Mouse (Mus musculus): ENCODE measurements at regions not wholly inside any gene's neighbourhood (a gene's known extent, or its start where the extent isn't known, plus 50 kb on each side); places are given as distances from the start of the nearest gene placed in this dataset.

GRCm38 (mm10) chr16:51751878-51752277 is 279.1 kb upstream of the Cblb start:
- no peak overlapping the region for H3K4me3 ChIP-seq
- intact Hi-C loops (cut with DNase I), result no loop called here
- H3K4me1 ChIP-seq (ENCODE audit: control insufficient read depth, insufficient read depth, low read length), result no peaks in the 10 kb centered on the region
- no peak for DNase-seq
- WGBS, result 64% methylated on average over 7 of the region's 7 CpGs
- no peaks in the 10 kb centered on the region for H3K27me3 ChIP-seq (ENCODE audit: control insufficient read depth, insufficient read depth, low read length)
- no peak overlapping the region for H3K9ac ChIP-seq (ENCODE audit: low read depth, low read length)
- no peaks in the 10 kb centered on the region for H3K79me2 ChIP-seq (replicated peaks; ENCODE audit: control insufficient read depth, insufficient read depth, low read length)
- no peak for TF ChIP-seq EP300 (IDR thresholded peaks at IDR 0.05; ENCODE audit: insufficient read depth, low read depth, low read length)
- TF ChIP-seq CTCF (IDR thresholded peaks at IDR 0.05), result no peak
- no peak for TF ChIP-seq POLR2A (IDR thresholded peaks at IDR 0.05; ENCODE audit: insufficient read depth, low read depth, low read length)
- no peaks in the 10 kb centered on the region for H3K36me3 ChIP-seq (ENCODE audit: control insufficient read depth, insufficient read depth, low read length)
- no peak overlapping the region for H3K27ac ChIP-seq

GRCm38 (mm10) chr16:51758361-51759227 is 272.4 kb upstream of the Cblb start:
- H3K27me3 ChIP-seq (ENCODE audit: control insufficient read depth, insufficient read depth, low read length), result no peaks in the 10 kb centered on the region
- no peak overlapping the region for H3K9ac ChIP-seq (ENCODE audit: low read depth, low read length)
- H3K36me3 ChIP-seq (ENCODE audit: control insufficient read depth, insufficient read depth, low read length), result no peaks in the 10 kb centered on the region
- no peaks in the 10 kb centered on the region for H3K79me2 ChIP-seq (replicated peaks; ENCODE audit: control insufficient read depth, insufficient read depth, low read length)
- H3K4me3 ChIP-seq, result no peak overlapping the region
- H3K4me1 ChIP-seq (ENCODE audit: control insufficient read depth, insufficient read depth, low read length), result no peaks in the 10 kb centered on the region; the same call in 1 of the 2 replicates
- whole genome bisulfite sequencing, result 56% methylated on average over 9 of the region's 9 CpGs
- no peak for DNase-seq
- intact Hi-C loops (cut with DNase I), result no loop called here
- no peak overlapping the region for H3K27ac ChIP-seq
- TF ChIP-seq EP300 (IDR thresholded peaks at IDR 0.05; ENCODE audit: insufficient read depth, low read depth, low read length) (no peak), CTCF (IDR thresholded peaks at IDR 0.05) (no peak), POLR2A (IDR thresholded peaks at IDR 0.05; ENCODE audit: insufficient read depth, low read depth, low read length) (no peak)

- H3K9ac ChIP-seq (ENCODE audit: low read depth, low read length), result no peak overlapping the region
- intact Hi-C loops (cut with DNase I), result no loop called here
- no peaks in the 10 kb centered on the region; the same call in 1 of the 2 replicates for H3K4me1 ChIP-seq (ENCODE audit: control insufficient read depth, insufficient read depth, low read length)
- TF ChIP-seq EP300 (IDR thresholded peaks at IDR 0.05; ENCODE audit: insufficient read depth, low read depth, low read length), result no peak
- TF ChIP-seq CTCF (IDR thresholded peaks at IDR 0.05), result no peak
- no peak for TF ChIP-seq POLR2A (IDR thresholded peaks at IDR 0.05; ENCODE audit: insufficient read depth, low read depth, low read length)
- 26% methylated on average over 4 of the region's 4 CpGs for WGBS
- no peak overlapping the region for H3K27ac ChIP-seq
- H3K4me3 ChIP-seq, result no peak overlapping the region
- H3K27me3 ChIP-seq (ENCODE audit: control insufficient read depth, insufficient read depth, low read length), result no peaks in the 10 kb centered on the region
- H3K79me2 ChIP-seq (replicated peaks; ENCODE audit: control insufficient read depth, insufficient read depth, low read length), result no peaks in the 10 kb centered on the region
- H3K36me3 ChIP-seq (ENCODE audit: control insufficient read depth, insufficient read depth, low read length), result no peaks in the 10 kb centered on the region
- DNase-seq, result no peak
These were observed 271.8 kb upstream of the Cblb start for GRCm38 (mm10) chr16:51759228-51759647.

GRCm38 (mm10) chr16:51767556-51767955 is 263.5 kb upstream of the Cblb start:
- H3K79me2 ChIP-seq (replicated peaks; ENCODE audit: control insufficient read depth, insufficient read depth, low read length), result no peaks in the 10 kb centered on the region
- H3K4me3 ChIP-seq, result no peak overlapping the region
- H3K4me1 ChIP-seq (ENCODE audit: control insufficient read depth, insufficient read depth, low read length), result no peaks in the 10 kb centered on the region
- TF ChIP-seq POLR2A (IDR thresholded peaks at IDR 0.05; ENCODE audit: insufficient read depth, low read depth, low read length), result no peak
- no peak for TF ChIP-seq EP300 (IDR thresholded peaks at IDR 0.05; ENCODE audit: insufficient read depth, low read depth, low read length)
- TF ChIP-seq CTCF (IDR thresholded peaks at IDR 0.05), result no peak
- 65% methylated on average over 3 of the region's 3 CpGs for WGBS
- no peaks in the 10 kb centered on the region for H3K27me3 ChIP-seq (ENCODE audit: control insufficient read depth, insufficient read depth, low read length)
- H3K27ac ChIP-seq, result no peak overlapping the region
- no peak for DNase-seq
- intact Hi-C loops (cut with DNase I), result no loop called here
- H3K9ac ChIP-seq (ENCODE audit: low read depth, low read length), result no peak overlapping the region
- no peaks in the 10 kb centered on the region for H3K36me3 ChIP-seq (ENCODE audit: control insufficient read depth, insufficient read depth, low read length)

GRCm38 (mm10) chr16:51778920-51779319 is 252.1 kb upstream of the Cblb start:
- WGBS, result 80% methylated on average over 2 of the region's 2 CpGs
- no peak for TF ChIP-seq POLR2A (IDR thresholded peaks at IDR 0.05; ENCODE audit: insufficient read depth, low read depth, low read length)
- TF ChIP-seq CTCF (IDR thresholded peaks at IDR 0.05), result no peak
- no peak for DNase-seq
- Histone ChIP-seq H3K4me1 (ENCODE audit: control insufficient read depth, insufficient read depth, low read length) (no peaks in the 10 kb centered on the region), H3K36me3 (ENCODE audit: control insufficient read depth, insufficient read depth, low read length) (no peaks in the 10 kb centered on the region), H3K9ac (ENCODE audit: low read depth, low read length) (no peak overlapping the region), H3K27me3 (ENCODE audit: control insufficient read depth, insufficient read depth, low read length) (no peaks in the 10 kb centered on the region), H3K4me3 (no peak overlapping the region), H3K79me2 (replicated peaks; ENCODE audit: control insufficient read depth, insufficient read depth, low read length) (no peaks in the 10 kb centered on the region), H3K27ac (no peak overlapping the region)
- intact Hi-C loops (cut with DNase I), result no loop called here

GRCm38 (mm10) chr16:51795003-51795402 is 236.0 kb upstream of the Cblb start:
- Histone ChIP-seq H3K27ac (no peak overlapping the region), H3K9ac (ENCODE audit: low read depth, low read length) (no peak overlapping the region), H3K27me3 (ENCODE audit: control insufficient read depth, insufficient read depth, low read length) (no peaks in the 10 kb centered on the region), H3K36me3 (ENCODE audit: control insufficient read depth, insufficient read depth, low read length) (no peaks in the 10 kb centered on the region), H3K79me2 (replicated peaks; ENCODE audit: control insufficient read depth, insufficient read depth, low read length) (no peaks in the 10 kb centered on the region), H3K4me1 (ENCODE audit: control insufficient read depth, insufficient read depth, low read length) (no peaks in the 10 kb centered on the region), H3K4me3 (no peak overlapping the region)
- DNase-seq, result no peak
- 93% methylated on average over 3 of the region's 3 CpGs for WGBS
- intact Hi-C loops (cut with DNase I), result no loop called here
- TF ChIP-seq EP300 (IDR thresholded peaks at IDR 0.05; ENCODE audit: insufficient read depth, low read depth, low read length), result no peak
- no peak for TF ChIP-seq POLR2A (IDR thresholded peaks at IDR 0.05; ENCODE audit: insufficient read depth, low read depth, low read length)
- no peak for TF ChIP-seq CTCF (IDR thresholded peaks at IDR 0.05)
